Mouse (Mus musculus): ENCODE measurements around the gene Slc41a1.

DNA sequence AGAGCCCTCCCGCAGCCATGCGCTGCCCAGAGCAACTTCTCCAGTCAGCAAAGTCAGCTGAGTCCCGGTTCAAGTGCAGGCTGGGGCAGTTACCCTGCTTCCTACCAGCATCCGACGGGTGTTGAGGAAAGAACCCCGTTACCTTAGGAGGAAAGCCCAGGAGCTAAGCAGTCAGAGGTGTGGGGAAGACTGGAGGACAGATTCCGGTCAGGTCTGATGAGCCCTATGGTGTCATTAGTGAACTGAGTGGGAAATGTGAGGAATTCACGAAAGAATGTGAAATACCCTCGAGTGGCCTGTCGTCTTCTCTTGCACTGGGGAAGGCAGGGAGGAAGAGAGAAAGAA, 40.6 kb downstream of the Slc41a1 start:
- TF ChIP-seq CTCF (IDR thresholded peaks at IDR 0.05; ENCODE audit: borderline replicate concordance, insufficient read depth, low read depth, low read length) (no peak), POLR2A (IDR thresholded peaks at IDR 0.05; ENCODE audit: borderline replicate concordance, insufficient read depth, low read length) (no peak)

Measured in cerebellum, adult 2 months (tissue).